Mouse (Mus musculus): ENCODE measurements at regions not wholly inside any gene's neighbourhood (a gene's known extent, or its start where the extent isn't known, plus 50 kb on each side); places are given as distances from the start of the nearest gene placed in this dataset.

GRCm38 (mm10) chr2:178958829-178959228 is 483.4 kb upstream of the Cdh4 start:
- DNase-seq = no peak

- DNase-seq = peak; percentile 34
Observed at GRCm38 (mm10) chr2:178959603-178960002, 482.6 kb upstream of the Cdh4 start.

- peak; percentile 58 for DNase-seq
Observed at GRCm38 (mm10) chr2:178967584-178968365, 474.5 kb upstream of the Cdh4 start.

- DNase-seq = no peak
Observed at GRCm38 (mm10) chr2:178969732-178970131, 472.5 kb upstream of the Cdh4 start.

GRCm38 (mm10) chr2:178975366-178975765 is 466.9 kb upstream of the Cdh4 start:
- DNase-seq = no peak

- DNase-seq = no peak
Observed at GRCm38 (mm10) chr2:178976046-178976445, 466.2 kb upstream of the Cdh4 start.

- DNase-seq = no peak
Observed at GRCm38 (mm10) chr2:178976495-178976894, 465.7 kb upstream of the Cdh4 start.

- DNase-seq = no peak
Observed at GRCm38 (mm10) chr2:178979451-178979850, 462.8 kb upstream of the Cdh4 start.

GRCm38 (mm10) chr2:178981736-178982502 is 460.3 kb upstream of the Cdh4 start:
- no peak for DNase-seq

GRCm38 (mm10) chr2:178983801-178984200 is 458.4 kb upstream of the Cdh4 start:
- no peak for DNase-seq

- DNase-seq = no peak
Observed at GRCm38 (mm10) chr2:178987935-178988334, 454.3 kb upstream of the Cdh4 start.

GRCm38 (mm10) chr2:178989291-178989690 is 452.9 kb upstream of the Cdh4 start:
- DNase-seq = no peak

GRCm38 (mm10) chr2:178989784-178990183 is 452.4 kb upstream of the Cdh4 start:
- no peak for DNase-seq

GRCm38 (mm10) chr2:178990959-178991358 is 451.3 kb upstream of the Cdh4 start:
- no peak for DNase-seq

GRCm38 (mm10) chr2:178992334-178993116 is 449.7 kb upstream of the Cdh4 start:
- DNase-seq = no peak

- no peak for DNase-seq
Observed at GRCm38 (mm10) chr2:178997921-178998320, 444.3 kb upstream of the Cdh4 start.

GRCm38 (mm10) chr2:179000448-179001081 is 441.7 kb upstream of the Cdh4 start:
- DNase-seq = no peak

GRCm38 (mm10) chr2:179007766-179008165 is 434.5 kb upstream of the Cdh4 start:
- no peak for DNase-seq

- DNase-seq = no peak
Observed at GRCm38 (mm10) chr2:179013891-179014593, 428.2 kb upstream of the Cdh4 start.

- DNase-seq = no peak
Observed at GRCm38 (mm10) chr2:179022675-179023194, 419.5 kb upstream of the Cdh4 start.

GRCm38 (mm10) chr2:179024225-179024624 is 418.0 kb upstream of the Cdh4 start:
- no peak for DNase-seq

GRCm38 (mm10) chr2:179033171-179033570 is 409.1 kb upstream of the Cdh4 start:
- DNase-seq = no peak
